Mouse (Mus musculus): Measurements from ENCODE around the gene Hemk1. TPM values are rescaled to one million over a fixed set of nuclear protein-coding genes. Genes with fewer than 3 reads are reported as not detected.

Gene Hemk1
- 1 to 10 TPM; 6.0 to 7.2 TPM for total RNA-seq (2023)

GRCm38 (mm10) chr9:107338172-107338883, at the start of gene Hemk1:
Gene Hemk1 (minus strand): TSS chr9:107338350.

GRCm38 (mm10) chr9:107340267-107340859, 2.2 kb upstream of the Hemk1 start, which contains the start of gene 6430571L13Rik:
Gene 6430571L13Rik (plus strand): TSS chr9:107340602.

GRCm38 (mm10) chr9:107296016-107296040, 42.3 kb downstream of the Hemk1 start, which contains the start of gene Cish:
Gene Cish (plus strand): TSS chr9:107296026.

GRCm38 (mm10) chr9:107289211-107290076, 48.7 kb downstream of the Hemk1 start, which contains the start of gene Mapkapk3:
Gene Mapkapk3 (minus strand): TSS chr9:107289877.

Other genes with a start within 250 kb of the Hemk1 start
- 1 to 10 TPM; 3.8 to 7.5 TPM for gene Dock3, start 106.4 kb downstream of the Hemk1 start, total RNA-seq (2023)
- gene Mapkapk3, start 48.5 kb downstream of the Hemk1 start, total RNA-seq (2023) = 100 to 1,000 TPM; 125 to 133 TPM
- 1 to 10 TPM; 2.6 to 4.1 TPM for gene Cish, start 42.3 kb downstream of the Hemk1 start, total RNA-seq (2023)
- gene 6430571L13Rik, start 2.3 kb upstream of the Hemk1 start, total RNA-seq (2023) = under 1 TPM in 1 of 2 experiments, not detected in 1; 0.20 TPM
- gene Cacna2d2, start 61.3 kb upstream of the Hemk1 start, total RNA-seq (2023) = under 1 TPM; 0.20 to 0.22 TPM
- gene Tmem115, start 195.6 kb upstream of the Hemk1 start, total RNA-seq (2023) = 10 to 100 TPM; 14.3 to 17.0 TPM
- gene Cyb561d2, start 203.8 kb upstream of the Hemk1 start, total RNA-seq (2023) = 1 to 10 TPM; 5.9 to 7.1 TPM
- 1 to 10 TPM; 9.0 to 9.8 TPM for gene Nprl2, start 203.9 kb upstream of the Hemk1 start, total RNA-seq (2023)
- gene Zmynd10, start 208.9 kb upstream of the Hemk1 start, total RNA-seq (2023) = under 1 TPM in 1 of 2 experiments, not detected in 1; 0.44 TPM
- 10 to 100 TPM; 41.6 to 45.8 TPM for gene Rassf1, start 213.2 kb upstream of the Hemk1 start, total RNA-seq (2023)
- 1 to 10 TPM; 9.0 to 9.8 TPM for gene Tusc2, start 224.9 kb upstream of the Hemk1 start, total RNA-seq (2023)
- gene Hyal2, start 229.6 kb upstream of the Hemk1 start, total RNA-seq (2023) = 1 to 10 TPM; 3.9 to 4.1 TPM
- 1 to 10 TPM; 1.1 to 1.6 TPM for gene Hyal1, start 238.6 kb upstream of the Hemk1 start, total RNA-seq (2023)
- gene Naa80, start 240.5 kb upstream of the Hemk1 start, total RNA-seq (2023) = 10 to 100 TPM in 1 of 2 experiments, 1 to 10 TPM in 1; 9.2 to 10.3 TPM
- gene Hyal3, start 242.5 kb upstream of the Hemk1 start, total RNA-seq (2023) = 1 to 10 TPM in 1 of 2 experiments, under 1 TPM in 1; 0.95 to 2.3 TPM
- 10 to 100 TPM; 29.3 to 35.9 TPM for gene Ifrd2, start 249.3 kb upstream of the Hemk1 start, total RNA-seq (2023)

Data from neutrophil, adult 83 days (primary cell).